Mouse (Mus musculus) cerebellum, adult 2 months (tissue): ENCODE measurements at regions not wholly inside any gene's neighbourhood (a gene's known extent, or its start where the extent isn't known, plus 50 kb on each side); places are given as distances from the start of the nearest gene placed in this dataset.

ENCODE experiments used
- CTCF ChIP-seq: fragments of 200-500 bp; IDR thresholded peaks from 2 replicates; pipeline ENCODE4 v1.5.1; 2011; ENCODE audit warnings: low read depth, mild to moderate bottlenecking, control low read depth, low read length, moderate library complexity, borderline replicate concordance; ENCODE audit not compliant: insufficient read depth
- POLR2A ChIP-seq: fragments of 200-500 bp; IDR thresholded peaks from 2 replicates; pipeline ENCODE4 v1.6.1; 2011; ENCODE audit warnings: low read length, control low read depth, borderline replicate concordance; ENCODE audit not compliant: insufficient read depth

GRCm38 (mm10) chr15:38586594-38586993 is 1161.2 kb downstream of the 4930447A16Rik start:
- TF ChIP-seq CTCF (no peak), POLR2A (no peak)
